Mouse (Mus musculus) monocyte, adult 5-6 weeks (primary cell): ENCODE measurements at regions not wholly inside any gene's neighbourhood (a gene's known extent, or its start where the extent isn't known, plus 50 kb on each side); places are given as distances from the start of the nearest gene placed in this dataset.

Experiments
- ATAC-seq: fragments of 153-309, 156-312 bp; replicated peaks from 2 replicates; pipeline ENCODE4 v1.8.0; 2017; ENCODE audit warnings: mild to moderate bottlenecking; ENCODE audit not compliant: low TSS enrichment, insufficient number of reproducible peaks, severe bottlenecking, poor library complexity, low FRiP score

DNA sequence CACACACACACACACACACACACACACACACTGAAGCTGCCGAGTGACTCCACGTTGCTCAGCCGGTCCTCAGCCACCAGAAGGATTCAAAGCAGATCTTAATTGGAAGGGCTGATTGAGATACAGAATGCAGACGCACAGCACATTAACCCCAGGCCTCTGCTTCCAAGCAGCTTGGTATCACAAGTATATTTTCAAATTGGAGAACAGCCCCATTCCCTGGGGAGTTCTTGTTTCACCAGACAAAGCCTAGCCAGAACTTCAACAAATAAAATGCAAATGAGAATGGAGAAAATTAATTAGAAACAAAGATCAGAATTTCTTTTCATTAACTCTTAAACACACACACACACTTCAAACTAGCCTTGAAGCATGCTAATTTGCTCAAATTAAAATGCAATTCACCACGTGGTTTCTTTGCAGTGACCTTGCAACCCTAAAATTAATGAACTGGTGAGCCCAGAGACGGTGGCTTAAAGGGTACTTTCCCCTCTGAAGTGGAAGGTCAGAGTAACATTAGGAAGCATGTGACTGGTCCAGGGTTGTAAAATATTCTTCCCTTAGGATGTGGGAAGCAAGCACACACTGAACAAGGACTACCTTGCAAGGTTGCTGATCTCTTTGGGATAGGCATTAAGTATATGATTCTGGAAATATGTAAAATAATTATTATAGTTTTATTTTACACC is 72.2 kb upstream of the Dapk1 start:
- ATAC-seq: no peak

DNA sequence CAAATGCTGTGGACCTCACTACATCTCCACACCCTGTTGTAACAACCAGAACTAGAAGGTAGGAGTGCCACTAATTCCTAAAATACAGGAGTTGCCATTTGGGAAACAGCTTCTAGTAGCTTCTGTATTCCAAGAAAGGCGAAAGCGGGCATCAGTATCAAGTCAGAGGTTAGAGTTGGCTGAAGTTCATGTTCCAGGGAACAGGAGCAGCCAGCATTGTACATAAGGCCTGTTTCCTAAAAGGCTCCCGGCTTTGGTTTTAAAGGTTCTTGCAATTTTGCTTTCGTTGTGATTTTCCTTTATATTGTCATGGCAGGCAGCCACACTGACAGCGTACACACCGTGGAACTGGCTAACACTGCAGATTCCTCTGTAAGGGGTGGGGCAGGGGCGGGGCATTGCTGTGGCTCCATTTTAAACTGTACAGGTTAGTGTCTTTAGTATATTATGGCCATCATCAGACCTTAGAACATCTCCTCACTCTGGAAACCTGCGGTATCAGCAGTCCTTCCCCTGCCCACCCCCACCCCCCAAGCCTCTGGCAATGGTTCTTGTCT is 67.8 kb upstream of the Dapk1 start:
- ATAC-seq: no peak

DNA sequence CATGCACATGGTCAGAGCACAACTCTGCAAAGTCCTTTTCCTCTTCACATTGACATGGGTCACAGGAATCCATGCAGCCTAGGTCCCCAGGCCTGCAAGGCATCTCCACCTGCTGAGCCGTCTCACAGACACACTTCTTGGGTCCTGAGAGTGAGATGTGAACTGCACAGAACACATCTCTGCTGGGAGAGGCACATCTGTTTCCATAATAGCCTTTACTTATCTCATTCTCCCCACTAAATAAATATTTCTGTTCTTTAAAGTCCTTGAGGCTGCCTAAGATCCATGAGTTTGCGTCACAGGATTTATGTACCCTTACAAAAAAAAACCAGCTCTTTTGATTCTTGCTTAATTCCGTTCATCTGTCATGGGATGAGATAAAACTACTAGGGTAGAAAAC is 67.2 kb upstream of the Dapk1 start:
- no peak for ATAC-seq

DNA sequence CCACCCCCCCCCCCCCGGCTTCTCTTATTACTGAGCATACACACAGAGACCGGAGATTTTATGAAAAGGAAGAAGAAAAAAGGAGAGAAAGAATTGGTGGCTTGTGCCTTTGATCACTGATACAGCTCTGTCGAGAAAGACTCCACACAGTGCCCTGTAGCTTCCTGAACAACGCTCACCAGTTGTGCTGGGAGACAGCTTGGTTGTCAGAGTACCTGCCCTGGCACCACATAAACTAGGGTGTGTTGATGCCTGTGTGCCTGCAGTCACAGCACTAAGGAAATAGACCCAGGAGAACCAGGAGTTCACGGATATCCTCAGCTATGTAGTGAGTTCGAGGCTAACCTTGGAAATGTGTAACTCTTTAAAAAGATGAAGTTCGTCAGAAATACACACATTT is 66.7 kb upstream of the Dapk1 start:
- ATAC-seq: no peak

DNA sequence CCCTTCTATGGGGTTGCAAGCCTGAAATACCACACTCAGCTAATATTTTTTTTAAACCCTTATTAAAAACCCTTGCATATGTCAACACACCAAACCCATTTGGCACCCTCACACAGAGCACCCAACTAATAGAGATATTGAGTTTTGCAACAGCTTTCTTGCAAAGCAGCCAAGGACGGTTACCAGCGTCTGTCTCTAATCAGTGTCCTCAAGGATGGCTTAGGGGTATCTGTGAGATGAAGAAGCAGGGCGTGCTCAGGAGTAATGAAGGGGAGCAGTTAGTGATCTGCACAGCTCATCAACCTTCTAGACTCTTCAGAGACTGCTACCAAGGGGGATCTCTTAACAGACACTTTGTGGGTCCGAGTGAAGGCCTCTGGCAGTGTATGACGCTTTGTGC is 65.0 kb upstream of the Dapk1 start:
- ATAC-seq: no peak

DNA sequence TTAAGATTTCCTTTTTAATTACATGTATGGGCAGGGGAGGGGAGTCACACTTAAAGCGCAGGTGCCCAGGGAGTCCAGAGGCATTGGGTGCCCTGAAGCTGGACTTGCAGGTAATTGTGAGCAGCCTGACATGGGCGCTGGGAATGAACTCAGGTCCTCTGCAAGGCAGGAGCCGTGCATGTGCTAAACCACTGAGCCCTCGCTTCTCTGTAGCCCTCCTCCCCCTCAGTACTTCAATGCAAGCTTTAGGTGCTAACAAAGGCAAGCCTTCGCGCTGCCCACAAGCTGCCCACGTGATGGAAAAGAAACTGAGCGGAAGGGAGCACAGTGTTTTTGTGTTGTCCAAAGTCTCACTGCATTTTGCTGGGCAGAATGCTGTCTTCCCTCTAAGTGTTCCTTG is 63.6 kb upstream of the Dapk1 start:
- no peak for ATAC-seq

DNA sequence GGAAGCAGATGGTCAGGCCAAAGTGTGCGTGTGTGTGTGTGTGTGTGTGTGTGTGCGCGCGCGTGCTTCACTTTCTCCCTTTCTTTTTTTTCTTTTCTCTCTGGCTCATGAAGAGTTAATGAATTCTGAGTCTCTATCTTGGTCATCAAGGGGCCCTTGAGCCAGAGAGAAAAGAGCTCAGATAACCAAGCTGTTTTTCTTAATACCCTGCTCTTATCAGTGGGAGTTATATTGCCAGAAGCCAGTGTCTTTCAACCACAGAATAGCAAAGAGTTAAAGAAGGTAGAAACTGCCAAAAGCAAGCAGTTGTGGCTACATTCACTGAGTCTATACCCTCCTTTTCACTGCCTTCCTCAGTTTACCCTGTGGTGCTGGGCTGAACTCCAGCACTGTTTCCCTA is 60.6 kb upstream of the Dapk1 start:
- ATAC-seq: no peak

DNA sequence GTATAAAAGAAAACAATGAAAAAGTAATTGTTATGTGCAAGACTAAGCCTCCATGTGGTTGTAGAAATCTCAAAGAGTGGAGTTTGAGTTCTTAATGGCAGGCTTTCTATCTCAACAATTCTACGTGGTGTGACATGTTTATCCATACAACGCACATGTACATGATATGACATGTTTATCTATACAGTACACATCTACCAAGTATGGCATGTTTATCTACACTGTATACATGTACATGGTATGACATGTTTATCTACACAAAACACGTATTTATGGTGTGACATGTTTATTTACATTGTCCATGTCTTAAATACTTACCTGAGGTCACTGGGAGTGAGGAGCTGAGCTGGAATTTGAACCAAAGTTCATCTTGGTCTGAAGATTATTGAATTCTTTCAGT is 57.4 kb upstream of the Dapk1 start:
- ATAC-seq: no peak

DNA sequence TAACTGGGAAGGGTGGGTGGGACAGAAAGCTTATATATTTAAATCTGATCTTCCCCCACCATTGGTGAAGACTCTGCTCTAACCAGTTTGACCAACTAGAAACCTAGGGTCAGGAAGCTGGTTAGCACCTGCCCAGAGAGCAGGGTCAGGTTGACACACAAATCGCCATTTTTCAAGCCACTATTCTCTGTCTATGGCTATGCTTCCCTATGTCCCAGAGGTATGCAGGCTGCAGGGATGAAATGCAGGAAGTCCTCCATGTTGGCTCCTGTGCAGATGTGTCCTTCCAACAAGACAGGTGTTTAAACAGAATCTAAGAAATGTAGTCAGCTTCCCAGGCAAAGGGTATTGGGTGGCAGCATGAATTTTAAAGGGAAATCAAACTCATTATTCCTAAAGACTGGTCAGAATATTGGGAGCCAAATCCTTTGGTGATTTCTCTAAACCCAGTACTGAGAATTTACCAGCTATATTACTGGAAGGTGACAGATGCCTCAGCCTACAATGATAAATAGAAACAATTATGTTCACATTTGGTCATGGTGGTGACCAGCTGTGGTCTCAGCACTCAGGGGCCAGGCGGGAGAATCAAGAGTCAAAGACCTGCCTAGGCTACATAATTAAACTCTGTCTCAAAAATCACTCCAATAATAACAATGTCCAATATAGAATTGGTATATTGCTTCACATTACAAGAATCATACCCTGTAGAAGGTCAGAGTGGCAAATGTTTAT is 55.6 kb upstream of the Dapk1 start:
- no peak for ATAC-seq
